Mouse (Mus musculus) ovary, postnatal 10 days (tissue): ENCODE results near the gene Jazf1.

Source experiments
- DNase-seq: peaks from one replicate; pipeline ENCODE4 v3.0.0; 2022; ENCODE audit warnings: low spot score

The Jazf1 gene

GRCm38 (mm10) chr6:52795029-52795841 is 273.2 kb downstream of the Jazf1 start:
- DNase-seq: no peak

GRCm38 (mm10) chr6:52792455-52792854 is 276.0 kb downstream of the Jazf1 start:
- DNase-seq: no peak

DNA sequence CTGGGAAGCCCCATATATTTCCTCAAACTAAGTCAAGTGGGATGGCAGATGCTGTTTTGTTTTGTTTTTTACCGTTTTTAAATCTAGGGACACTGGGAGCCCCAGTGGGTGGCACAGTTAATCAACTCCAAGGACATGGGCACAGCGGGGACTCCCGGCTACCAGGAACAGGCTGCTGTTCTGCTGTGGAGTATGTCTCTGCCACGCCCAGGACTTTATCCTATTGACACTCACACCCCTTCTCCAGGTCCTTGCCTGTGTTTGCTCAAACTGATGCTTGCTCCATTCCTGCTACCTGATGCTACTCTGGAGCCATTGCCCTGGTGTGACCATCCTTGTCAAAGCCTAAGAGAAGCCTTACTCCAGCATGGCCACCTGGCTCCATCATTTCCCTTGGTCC is 277.6 kb downstream of the Jazf1 start:
- DNase-seq: no peak

- no peak for DNase-seq
Observed at GRCm38 (mm10) chr6:52790316-52790715, 278.1 kb downstream of the Jazf1 start.

DNA sequence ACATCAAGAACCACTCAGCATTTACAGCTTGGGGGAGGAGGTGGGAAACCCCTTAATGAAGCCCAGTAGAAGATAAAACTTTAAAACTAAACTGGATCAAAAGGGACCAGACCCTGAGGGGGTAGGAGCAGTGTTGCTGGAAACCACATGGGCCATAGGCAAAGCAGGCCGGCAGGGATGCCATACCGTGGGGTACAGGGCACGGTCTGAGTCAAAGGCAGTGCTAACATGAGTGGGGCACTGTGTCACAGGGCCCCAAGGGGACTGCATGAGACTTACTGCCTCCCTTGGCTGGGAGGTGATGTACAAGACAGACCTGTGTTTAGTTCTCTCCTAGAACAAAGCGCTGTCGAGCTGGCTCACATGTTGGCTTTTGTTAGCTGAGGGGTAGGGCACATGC is 288.9 kb downstream of the Jazf1 start:
- DNase-seq: no peak

DNA sequence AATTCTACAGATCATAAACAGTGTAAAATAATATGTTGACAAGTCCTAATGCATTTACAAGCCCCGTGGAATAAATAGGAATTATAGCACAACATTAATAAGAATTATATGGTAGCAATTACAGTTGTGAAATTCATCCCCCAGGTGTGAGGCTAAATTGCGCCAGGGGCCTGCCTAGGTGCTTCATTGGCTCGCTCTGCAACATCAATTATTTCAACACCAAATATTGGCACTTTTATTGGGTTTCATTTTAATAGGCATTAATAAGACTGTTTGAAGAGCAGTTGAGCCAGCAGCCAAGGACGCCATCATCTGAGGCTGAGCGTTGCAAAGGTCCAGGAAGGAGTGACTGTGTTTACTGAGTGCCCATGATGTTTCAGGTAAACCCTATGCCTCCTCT is 289.9 kb downstream of the Jazf1 start:
- DNase-seq: no peak

GRCm38 (mm10) chr6:52777034-52777433 is 291.4 kb downstream of the Jazf1 start:
- no peak for DNase-seq

- no peak for DNase-seq
Observed at GRCm38 (mm10) chr6:52775956-52776355, 292.5 kb downstream of the Jazf1 start.

- DNase-seq: no peak
Observed at GRCm38 (mm10) chr6:52775350-52775749, 293.1 kb downstream of the Jazf1 start.

DNA sequence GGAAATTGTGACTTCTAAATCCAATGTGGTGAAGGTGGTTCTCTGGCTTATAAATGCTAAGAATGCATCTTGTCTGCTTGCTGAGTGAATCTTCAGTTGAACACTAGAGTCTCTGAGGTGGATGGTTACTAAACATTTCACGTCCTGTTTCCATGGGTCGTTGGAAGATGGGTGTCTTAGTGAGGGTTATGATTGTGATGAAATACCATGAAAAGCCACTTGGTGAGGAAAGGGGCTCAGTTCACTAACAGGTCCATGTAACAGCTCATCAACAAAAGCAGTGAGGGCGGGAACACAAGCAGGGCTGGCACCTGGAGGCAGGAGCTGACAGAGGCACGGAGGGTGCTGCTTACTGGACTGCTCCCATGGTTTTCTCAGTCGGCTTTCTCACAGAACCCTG is 295.3 kb downstream of the Jazf1 start:
- DNase-seq: no peak

DNA sequence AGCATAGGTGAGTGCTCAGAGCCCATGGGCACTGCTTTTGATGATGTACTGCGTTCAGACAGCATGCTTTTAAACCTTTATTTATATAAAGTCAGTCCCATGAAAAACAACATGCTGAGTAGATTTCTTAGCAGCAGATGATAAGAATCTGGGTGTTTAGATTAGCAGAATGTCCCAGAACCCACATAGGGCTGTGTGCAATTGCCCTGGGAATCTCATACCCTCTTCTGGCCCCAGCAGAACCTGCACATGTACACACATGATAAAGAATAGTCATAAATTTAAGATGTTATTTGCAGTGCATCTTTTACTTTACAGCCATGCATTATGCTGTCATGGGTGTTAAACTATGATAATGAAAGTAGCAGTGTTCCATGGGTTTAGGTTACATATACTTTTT is 297.6 kb downstream of the Jazf1 start:
- DNase-seq: no peak

- DNase-seq: no peak
Observed at GRCm38 (mm10) chr6:52765206-52765605, 303.2 kb downstream of the Jazf1 start.

GRCm38 (mm10) chr6:52752832-52753231 is 315.6 kb downstream of the Jazf1 start:
- no peak for DNase-seq

- no peak for DNase-seq
Observed at GRCm38 (mm10) chr6:52734630-52735029, 333.8 kb downstream of the Jazf1 start.

DNA sequence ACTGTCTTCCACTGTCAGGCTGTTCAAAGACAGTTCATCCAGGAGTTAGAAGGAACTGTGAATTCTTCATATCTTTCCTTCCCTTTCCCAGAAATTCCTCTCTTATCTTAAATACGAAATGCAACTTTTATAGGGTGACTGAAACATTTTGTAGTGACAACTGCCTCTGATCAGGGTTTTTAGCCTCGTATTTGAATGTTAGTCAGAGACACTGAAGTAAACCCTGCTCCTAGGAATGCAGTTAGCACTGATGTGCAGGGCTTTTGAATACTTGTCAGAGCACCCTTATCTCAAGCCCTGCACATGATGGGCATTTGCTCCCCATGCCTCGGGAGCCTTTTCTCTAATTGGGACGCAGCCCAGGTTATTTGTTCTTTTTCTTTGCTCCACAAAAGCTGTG is 338.1 kb downstream of the Jazf1 start:
- no peak for DNase-seq

DNA sequence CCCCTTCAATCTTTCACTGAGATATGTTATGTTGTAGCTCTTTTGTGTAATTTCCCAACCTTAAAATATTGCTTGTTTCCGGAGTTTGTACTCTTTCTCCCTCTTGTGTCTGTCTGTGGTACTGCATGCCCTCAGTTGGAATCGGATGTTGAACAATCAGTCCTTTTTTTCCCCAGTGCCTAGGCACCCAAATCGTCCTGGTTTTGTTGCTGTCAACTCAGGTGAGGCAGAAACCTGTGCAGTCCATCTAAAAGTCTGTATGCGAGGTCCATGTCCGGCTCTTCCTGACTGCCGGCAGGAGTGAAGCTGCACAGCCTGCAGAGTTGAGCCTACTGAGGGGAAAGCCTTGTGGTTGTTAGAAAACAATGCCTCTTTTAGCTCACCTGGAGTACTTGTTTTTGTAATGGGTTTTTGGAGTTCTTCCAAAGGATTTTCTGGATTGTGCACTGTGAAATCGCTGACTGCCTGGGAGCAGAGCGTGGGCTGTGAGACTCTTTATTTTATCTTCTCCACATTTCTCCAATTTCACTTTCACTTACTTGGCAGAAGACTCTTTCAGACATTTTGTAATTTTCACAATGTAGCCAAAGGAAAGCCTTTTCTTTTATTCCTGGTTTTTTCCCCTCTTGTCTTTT is 343.5 kb downstream of the Jazf1 start:
- DNase-seq: peak; percentile 24
